Mouse (Mus musculus): Measurements from ENCODE around the gene Them5.

Them5 gene

GRCm38 (mm10) chr3:94341959-94342422 lies at the start of gene Them5:
Gene Them5 (plus strand): TSS chr3:94342099.
- DNase-seq = no peak

GRCm38 (mm10) chr3:94305457-94305856 lies 36.4 kb upstream of the Them5 start:
- DNase-seq = no peak

- DNase-seq = no peak
Observed at GRCm38 (mm10) chr3:94306975-94307374, 34.9 kb upstream of the Them5 start.

- DNase-seq = peak; percentile 96 to 97
Observed at GRCm38 (mm10) chr3:94309633-94310363, 32.1 kb upstream of the Them5 start, which contains the start of gene Them4. Gene Them4 (plus strand): TSS chr3:94310089.

GRCm38 (mm10) chr3:94310491-94310890 lies 31.4 kb upstream of the Them5 start:
- DNase-seq = peak in 1 of 2 experiments; percentile 9

GRCm38 (mm10) chr3:94310911-94311310 lies 31.0 kb upstream of the Them5 start:
- peak in 1 of 2 experiments; percentile 20 for DNase-seq

GRCm38 (mm10) chr3:94311376-94311775 lies 30.5 kb upstream of the Them5 start:
- DNase-seq = peak; percentile 7 to 8

- no peak for DNase-seq
Observed at GRCm38 (mm10) chr3:94328681-94329080, 13.2 kb upstream of the Them5 start.

GRCm38 (mm10) chr3:94334442-94334841 lies 7.5 kb upstream of the Them5 start:
- DNase-seq = no peak

- DNase-seq = no peak
Observed at GRCm38 (mm10) chr3:94338522-94338921, 3.4 kb upstream of the Them5 start.

- no peak for DNase-seq
Observed at GRCm38 (mm10) chr3:94342552-94342951, 653 bp downstream of the Them5 start.

- DNase-seq = no peak
Observed at GRCm38 (mm10) chr3:94344182-94344581, 2.3 kb downstream of the Them5 start.

GRCm38 (mm10) chr3:94344897-94345296 lies 3.0 kb downstream of the Them5 start:
- DNase-seq = no peak

GRCm38 (mm10) chr3:94348146-94348545 lies 6.2 kb downstream of the Them5 start:
- DNase-seq = no peak

GRCm38 (mm10) chr3:94360812-94361211 lies 18.9 kb downstream of the Them5 start:
- no peak for DNase-seq

- no peak for DNase-seq
Observed at GRCm38 (mm10) chr3:94362138-94362537, 20.2 kb downstream of the Them5 start, which contains the start of gene C2cd4d. Gene C2cd4d (plus strand): TSS chr3:94362438.

GRCm38 (mm10) chr3:94363291-94364153 lies 21.6 kb downstream of the Them5 start:
- DNase-seq = peak; percentile 58 to 76

- DNase-seq = peak in 1 of 2 experiments; percentile 26
Observed at GRCm38 (mm10) chr3:94364154-94364526, 22.2 kb downstream of the Them5 start.

GRCm38 (mm10) chr3:94366761-94367160 lies 24.9 kb downstream of the Them5 start:
- peak; percentile 82 to 88 for DNase-seq

- no peak for DNase-seq
Observed at GRCm38 (mm10) chr3:94367511-94367910, 25.6 kb downstream of the Them5 start.

GRCm38 (mm10) chr3:94368631-94369030 lies 26.7 kb downstream of the Them5 start:
- DNase-seq = no peak

- DNase-seq = no peak
Observed at GRCm38 (mm10) chr3:94369709-94370108, 27.8 kb downstream of the Them5 start.

GRCm38 (mm10) chr3:94371637-94372036 lies 29.7 kb downstream of the Them5 start:
- peak; percentile 75 to 78 for DNase-seq

GRCm38 (mm10) chr3:94372038-94372437 lies 30.1 kb downstream of the Them5 start:
- no peak for DNase-seq
